Mouse (Mus musculus) lung, postnatal 0 days (tissue): ENCODE measurements around the gene Mgat4e.

Source experiments
- CTCF ChIP-seq: IDR thresholded peaks from 2 replicates; pipeline ENCODE4 v1.5.1; 2016; ENCODE audit warnings: antibody characterized with exemption, mild to moderate bottlenecking
- EP300 ChIP-seq: IDR thresholded peaks from 2 replicates; pipeline ENCODE4 v1.6.1; 2016; ENCODE audit warnings: antibody characterized with exemption, mild to moderate bottlenecking, control low read depth

DNA sequence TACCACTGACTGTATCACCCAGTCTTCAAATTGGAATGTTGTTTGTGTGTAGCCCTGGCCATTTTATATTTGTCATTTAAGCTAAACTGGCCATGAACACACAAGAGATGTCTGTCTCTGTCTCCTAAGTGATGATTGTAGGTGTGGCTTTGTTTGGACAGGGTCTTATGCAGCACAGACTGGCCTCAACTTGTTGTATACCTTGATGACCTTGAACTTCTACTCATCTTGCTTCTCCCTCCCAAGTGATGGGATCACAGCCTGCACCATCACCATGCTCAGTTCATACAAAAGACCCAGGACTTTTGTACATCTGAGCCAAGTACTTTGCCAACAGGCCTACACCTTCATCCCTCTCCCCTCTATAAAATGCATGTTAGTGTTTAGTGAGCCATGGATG lies 40.2 kb upstream of the Mgat4e start:
- TF ChIP-seq CTCF = no peak
- TF ChIP-seq EP300 = no peak
